Mouse (Mus musculus) ovary, postnatal 36 days (tissue): ENCODE data around the gene Mrpl33.

Source experiments
- DNase-seq: peaks from one replicate; pipeline ENCODE4 v3.0.0; 2022; ENCODE audit warnings: low spot score, mixed read lengths

Gene Mrpl33

GRCm38 (mm10) chr5:31698931-31699330 lies 102.2 kb downstream of the Mrpl33 start:
- DNase-seq = no peak

- no peak for DNase-seq
Observed at GRCm38 (mm10) chr5:31699397-31699796, 102.7 kb downstream of the Mrpl33 start.

- DNase-seq = no peak
Observed at GRCm38 (mm10) chr5:31704971-31705370, 108.2 kb downstream of the Mrpl33 start.

DNA sequence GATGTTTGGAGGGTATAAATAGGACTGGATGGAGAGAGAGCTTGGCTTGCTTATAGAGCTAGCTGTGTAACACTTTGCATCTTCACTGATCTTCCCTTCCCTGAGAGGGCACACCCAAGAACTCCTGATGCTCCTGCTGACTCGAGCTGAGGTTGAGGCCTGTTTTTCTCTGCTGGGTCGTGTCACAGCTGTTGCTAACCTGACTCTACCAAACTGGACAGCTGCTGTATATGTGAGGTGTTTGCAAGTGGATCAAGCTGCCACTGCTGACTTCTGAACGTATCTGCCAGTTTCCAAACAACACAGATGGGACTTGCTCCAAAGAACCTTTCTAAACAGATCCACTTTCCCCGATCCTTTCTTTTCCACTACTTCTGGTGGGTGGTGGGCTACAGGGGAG lies 110.1 kb downstream of the Mrpl33 start:
- DNase-seq = no peak

GRCm38 (mm10) chr5:31709389-31709788 lies 112.7 kb downstream of the Mrpl33 start:
- no peak for DNase-seq

DNA sequence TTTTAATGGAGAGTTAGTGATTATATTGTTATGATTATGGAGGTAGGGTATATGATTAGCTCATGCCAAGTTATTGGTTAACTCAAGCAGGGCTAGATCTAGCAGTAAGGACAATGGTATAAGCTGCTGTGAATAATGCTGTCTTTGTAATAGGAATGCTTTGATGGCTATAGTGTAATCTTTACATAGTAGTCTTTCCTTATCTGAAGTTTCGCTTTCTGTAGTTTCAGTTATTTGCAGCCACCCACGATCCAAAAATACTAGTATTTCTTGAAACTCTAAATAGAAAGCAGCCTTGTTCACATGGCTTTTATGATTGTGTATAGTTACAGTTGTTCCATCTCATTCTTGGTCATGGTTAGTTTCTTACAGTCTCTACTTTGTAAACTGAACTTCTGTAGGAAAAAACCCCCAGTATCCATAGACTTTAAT lies 116.6 kb downstream of the Mrpl33 start:
- DNase-seq = no peak

GRCm38 (mm10) chr5:31713841-31714264 lies 117.1 kb downstream of the Mrpl33 start:
- no peak for DNase-seq
